Mouse (Mus musculus): ENCODE measurements at regions not wholly inside any gene's neighbourhood (a gene's known extent, or its start where the extent isn't known, plus 50 kb on each side); places are given as distances from the start of the nearest gene placed in this dataset.

DNA sequence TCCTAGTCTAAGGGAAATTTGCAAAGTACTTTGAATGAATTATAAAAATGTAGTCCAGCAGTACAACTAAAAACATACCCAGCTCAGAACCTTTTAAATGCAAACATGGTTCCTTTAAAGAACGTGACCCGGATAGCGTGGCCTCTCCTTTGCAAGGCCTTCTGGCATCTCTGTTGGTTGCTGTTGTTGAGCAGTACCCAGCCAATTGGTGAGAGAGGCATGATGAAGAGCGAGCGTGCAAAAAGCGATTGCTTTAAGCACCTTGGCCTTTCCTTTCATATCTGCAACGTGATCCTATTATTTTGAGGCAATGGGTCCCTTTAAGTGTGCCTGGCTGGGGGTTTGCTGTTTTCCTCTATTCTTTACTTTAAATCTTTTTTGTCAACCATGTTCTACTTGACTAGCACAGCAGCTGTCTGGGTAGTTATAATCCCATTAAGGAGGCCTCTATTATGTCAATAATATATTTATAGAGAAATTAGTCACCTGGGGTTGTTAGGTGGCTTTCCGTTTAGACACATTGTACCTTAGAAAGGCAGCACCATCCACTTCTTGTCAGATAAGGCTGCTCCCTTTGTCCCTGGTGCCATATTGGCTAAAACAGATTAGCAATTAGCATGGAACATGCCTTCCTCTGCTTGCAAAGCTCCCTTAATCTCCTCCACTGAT lies 141.5 kb upstream of the Jag1 start:
- 88% methylated on average over 8 of the region's 8 CpGs for WGBS
- H3K36me3 ChIP-seq, result no peaks in the 10 kb centered on the region

GRCm38 (mm10) chr2:137247931-137248330 lies 131.5 kb upstream of the Jag1 start:
- DNase-seq (ENCODE audit: low spot score), result no peak
- H3K9me3 ChIP-seq, result no peaks in the 10 kb centered on the region
- H3K27me3 ChIP-seq (ENCODE audit: insufficient read depth, poor library complexity, severe bottlenecking), result no peaks in the 10 kb centered on the region
- H3K27ac ChIP-seq, result no peak overlapping the region
- 0 out of 2 replicates have a peak, but pooled peaks cover 5% of the 10 kb centered on the region for H3K4me1 ChIP-seq
- no peak overlapping the region for H3K4me3 ChIP-seq
- H3K36me3 ChIP-seq, result no peaks in the 10 kb centered on the region
- WGBS, result 72% methylated on average over 7 of the region's 7 CpGs

More for the DNA sequence above, 141.5 kb upstream of the Jag1 start:
- H3K27ac ChIP-seq, result no peak overlapping the region
- no peak for DNase-seq (ENCODE audit: low spot score)
- no peaks in the 10 kb centered on the region for H3K27me3 ChIP-seq (ENCODE audit: insufficient read depth, poor library complexity, severe bottlenecking)
- H3K4me1 ChIP-seq, result no peaks in the 10 kb centered on the region
- no peaks in the 10 kb centered on the region for H3K9me3 ChIP-seq
- H3K4me3 ChIP-seq, result no peak overlapping the region

- Histone ChIP-seq H3K27ac (no peak overlapping the region), H3K4me3 (no peak overlapping the region), H3K4me1 (0 out of 2 replicates have a peak, but pooled peaks cover 5% of the 10 kb centered on the region), H3K27me3 (ENCODE audit: insufficient read depth, poor library complexity, severe bottlenecking) (no peaks in the 10 kb centered on the region), H3K9me3 (no peaks in the 10 kb centered on the region), H3K36me3 (no peaks in the 10 kb centered on the region)
- 84% methylated on average over 6 of the region's 6 CpGs for WGBS
- DNase-seq (ENCODE audit: low spot score), result no peak
These were observed 127.9 kb upstream of the Jag1 start for GRCm38 (mm10) chr2:137244370-137244769.

DNA sequence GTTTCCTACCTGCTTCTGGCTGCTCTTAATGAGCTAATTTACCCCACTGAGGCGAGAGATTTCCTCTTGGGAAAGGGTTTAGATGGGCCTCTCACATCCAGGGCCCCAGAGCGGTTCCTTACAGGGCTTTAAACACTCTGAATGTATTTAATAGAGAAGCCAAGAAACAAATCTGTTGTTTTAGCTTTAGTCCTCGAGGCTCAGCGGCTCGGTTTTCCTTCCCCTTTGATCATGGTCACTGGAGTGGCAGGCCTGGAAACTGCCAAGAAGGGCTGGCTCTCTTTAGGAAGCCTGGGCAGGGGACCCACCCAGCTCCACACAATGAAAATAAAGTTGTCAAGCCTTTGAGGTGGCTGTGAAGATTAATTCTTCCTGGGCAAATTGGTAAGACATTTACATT lies 127.5 kb upstream of the Jag1 start:
- Histone ChIP-seq H3K9me3 (no peaks in the 10 kb centered on the region), H3K4me1 (0 out of 2 replicates have a peak, but pooled peaks cover 5% of the 10 kb centered on the region), H3K36me3 (no peaks in the 10 kb centered on the region), H3K27me3 (ENCODE audit: insufficient read depth, poor library complexity, severe bottlenecking) (no peaks in the 10 kb centered on the region), H3K4me3 (no peak overlapping the region), H3K27ac (no peak overlapping the region)
- DNase-seq (ENCODE audit: low spot score), result no peak
- WGBS, result 32% methylated on average over 5 of the region's 5 CpGs

GRCm38 (mm10) chr2:137236961-137237360 lies 120.5 kb upstream of the Jag1 start:
- Histone ChIP-seq H3K36me3 (no peaks in the 10 kb centered on the region), H3K4me3 (no peak overlapping the region), H3K27ac (no peak overlapping the region), H3K9me3 (no peaks in the 10 kb centered on the region), H3K4me1 (no peaks in the 10 kb centered on the region), H3K27me3 (ENCODE audit: insufficient read depth, poor library complexity, severe bottlenecking) (no peaks in the 10 kb centered on the region)
- WGBS, result 77% methylated on average over 3 of the region's 3 CpGs
- no peak for DNase-seq (ENCODE audit: low spot score)

DNA sequence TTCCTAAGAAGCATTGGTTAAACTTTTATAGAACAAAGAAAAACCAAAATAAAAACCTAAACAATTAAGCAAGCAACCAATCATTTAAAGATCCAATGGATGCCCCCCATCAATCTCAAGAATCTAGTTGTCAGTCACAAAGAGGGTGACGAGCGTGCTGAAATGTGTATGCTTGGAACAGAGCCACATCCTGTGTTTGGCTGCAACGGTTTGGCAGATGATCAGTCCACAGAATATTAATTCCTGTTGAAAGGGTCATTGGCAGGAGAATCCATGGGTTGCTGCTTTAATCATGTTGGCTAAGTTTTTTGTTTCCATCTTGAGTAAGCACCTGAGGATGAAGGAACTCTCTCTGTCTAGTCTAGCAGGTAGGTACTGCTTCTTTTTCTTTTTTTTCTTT lies 117.5 kb upstream of the Jag1 start:
- Histone ChIP-seq H3K27ac (no peak overlapping the region), H3K4me3 (no peak overlapping the region), H3K27me3 (ENCODE audit: insufficient read depth, poor library complexity, severe bottlenecking) (no peaks in the 10 kb centered on the region), H3K9me3 (no peaks in the 10 kb centered on the region), H3K4me1 (no peaks in the 10 kb centered on the region), H3K36me3 (no peaks in the 10 kb centered on the region)
- no peak for DNase-seq (ENCODE audit: low spot score)
- WGBS, result 86% methylated on average over 3 of the region's 3 CpGs

- DNase-seq (ENCODE audit: low spot score), result no peak
- Histone ChIP-seq H3K4me1 (no peaks in the 10 kb centered on the region), H3K9me3 (no peaks in the 10 kb centered on the region), H3K4me3 (no peak overlapping the region), H3K27me3 (ENCODE audit: insufficient read depth, poor library complexity, severe bottlenecking) (no peaks in the 10 kb centered on the region), H3K36me3 (no peaks in the 10 kb centered on the region), H3K27ac (no peak overlapping the region)
These were observed 114.7 kb upstream of the Jag1 start for GRCm38 (mm10) chr2:137231161-137231560.

GRCm38 (mm10) chr2:137229422-137230069 lies 113.1 kb upstream of the Jag1 start:
- H3K9me3 ChIP-seq, result no peaks in the 10 kb centered on the region
- H3K4me3 ChIP-seq, result no peak overlapping the region
- DNase-seq (ENCODE audit: low spot score), result no peak
- no peaks in the 10 kb centered on the region for H3K4me1 ChIP-seq
- WGBS, result 68% methylated on average over 1 of the region's 1 CpGs
- no peaks in the 10 kb centered on the region for H3K36me3 ChIP-seq
- no peaks in the 10 kb centered on the region for H3K27me3 ChIP-seq (ENCODE audit: insufficient read depth, poor library complexity, severe bottlenecking)
- no peak overlapping the region for H3K27ac ChIP-seq

DNA sequence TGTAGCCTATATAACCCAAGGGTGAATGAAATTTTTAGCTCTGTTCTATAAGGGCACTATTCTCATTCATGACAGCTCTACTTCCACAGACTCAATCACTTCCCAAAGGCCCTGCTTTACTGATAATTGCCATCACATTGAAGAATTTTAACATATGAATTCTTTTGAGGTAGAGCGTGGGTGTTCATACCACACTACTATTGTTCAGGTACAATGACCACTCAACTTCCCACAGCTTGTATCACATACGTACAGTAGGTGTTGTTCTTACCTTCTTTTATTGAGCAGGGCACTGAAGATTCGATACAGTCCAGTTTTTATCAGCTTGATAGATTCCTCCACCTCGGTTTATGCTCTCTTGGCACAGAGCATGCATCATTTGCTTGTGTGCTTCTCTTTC lies 111.1 kb upstream of the Jag1 start:
- Histone ChIP-seq H3K36me3 (no peaks in the 10 kb centered on the region), H3K4me1 (no peaks in the 10 kb centered on the region), H3K4me3 (no peak overlapping the region), H3K27me3 (ENCODE audit: insufficient read depth, poor library complexity, severe bottlenecking) (no peaks in the 10 kb centered on the region), H3K9me3 (no peaks in the 10 kb centered on the region), H3K27ac (no peak overlapping the region)
- no peak for DNase-seq (ENCODE audit: low spot score)
- 83% methylated on average over 4 of the region's 4 CpGs for WGBS

GRCm38 (mm10) chr2:137224702-137225552 lies 108.5 kb upstream of the Jag1 start:
- DNase-seq (ENCODE audit: low spot score), result no peak
- no peaks in the 10 kb centered on the region for H3K4me1 ChIP-seq
- H3K27ac ChIP-seq, result no peak overlapping the region
- no peak overlapping the region for H3K4me3 ChIP-seq
- 76% methylated on average over 10 of the region's 10 CpGs for WGBS
- H3K36me3 ChIP-seq, result no peaks in the 10 kb centered on the region
- H3K27me3 ChIP-seq (ENCODE audit: insufficient read depth, poor library complexity, severe bottlenecking), result no peaks in the 10 kb centered on the region
- no peaks in the 10 kb centered on the region for H3K9me3 ChIP-seq

GRCm38 (mm10) chr2:137215697-137216096 lies 99.3 kb upstream of the Jag1 start:
- H3K9me3 ChIP-seq, result no peaks in the 10 kb centered on the region
- H3K27ac ChIP-seq, result no peak overlapping the region
- no peaks in the 10 kb centered on the region for H3K36me3 ChIP-seq
- no peak overlapping the region for H3K4me3 ChIP-seq
- H3K27me3 ChIP-seq (ENCODE audit: insufficient read depth, poor library complexity, severe bottlenecking), result no peaks in the 10 kb centered on the region
- peaks cover 7% of the 10 kb centered on the region for H3K4me1 ChIP-seq
- DNase-seq (ENCODE audit: low spot score), result peak; percentile 78
- WGBS, result 23% methylated on average over 7 of the region's 7 CpGs

DNA sequence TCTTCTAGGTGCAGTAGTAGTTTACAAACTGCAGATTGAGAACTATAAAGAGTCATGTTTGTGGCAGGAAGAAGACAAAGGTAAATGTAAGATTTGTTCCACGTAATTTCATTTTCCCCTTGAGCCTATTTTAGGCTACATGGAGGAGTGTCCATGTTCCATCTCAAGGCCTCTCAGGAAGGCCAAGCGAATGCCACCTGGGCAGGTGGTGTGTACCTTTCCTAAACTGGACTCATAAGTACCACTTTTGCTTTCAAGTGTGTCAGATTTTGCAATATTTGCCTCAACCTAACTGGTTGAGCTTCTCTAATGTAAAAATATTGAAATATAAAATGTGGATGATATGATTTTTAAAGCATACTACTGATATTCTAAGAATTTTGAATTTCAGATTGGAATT lies 91.4 kb upstream of the Jag1 start:
- no peak overlapping the region for H3K27ac ChIP-seq
- DNase-seq (ENCODE audit: low spot score), result no peak
- no peaks in the 10 kb centered on the region for H3K4me1 ChIP-seq
- H3K4me3 ChIP-seq, result no peak overlapping the region
- no peaks in the 10 kb centered on the region for H3K36me3 ChIP-seq
- no peaks in the 10 kb centered on the region for H3K9me3 ChIP-seq
- WGBS, result 89% methylated on average over 2 of the region's 2 CpGs
- no peaks in the 10 kb centered on the region for H3K27me3 ChIP-seq (ENCODE audit: insufficient read depth, poor library complexity, severe bottlenecking)

GRCm38 (mm10) chr2:137204274-137204850 lies 87.9 kb upstream of the Jag1 start:
- no peaks in the 10 kb centered on the region for H3K36me3 ChIP-seq
- H3K4me1 ChIP-seq, result no peaks in the 10 kb centered on the region
- WGBS, result 76% methylated on average over 6 of the region's 6 CpGs
- no peak for DNase-seq (ENCODE audit: low spot score)
- no peaks in the 10 kb centered on the region for H3K27me3 ChIP-seq (ENCODE audit: insufficient read depth, poor library complexity, severe bottlenecking)
- H3K9me3 ChIP-seq, result no peaks in the 10 kb centered on the region
- H3K27ac ChIP-seq, result no peak overlapping the region
- H3K4me3 ChIP-seq, result no peak overlapping the region

Measured in heart, embryonic 10.5 days (tissue).